ENCODE assay signal across 8 mouse cellular contexts in the genomic region with DNA sequence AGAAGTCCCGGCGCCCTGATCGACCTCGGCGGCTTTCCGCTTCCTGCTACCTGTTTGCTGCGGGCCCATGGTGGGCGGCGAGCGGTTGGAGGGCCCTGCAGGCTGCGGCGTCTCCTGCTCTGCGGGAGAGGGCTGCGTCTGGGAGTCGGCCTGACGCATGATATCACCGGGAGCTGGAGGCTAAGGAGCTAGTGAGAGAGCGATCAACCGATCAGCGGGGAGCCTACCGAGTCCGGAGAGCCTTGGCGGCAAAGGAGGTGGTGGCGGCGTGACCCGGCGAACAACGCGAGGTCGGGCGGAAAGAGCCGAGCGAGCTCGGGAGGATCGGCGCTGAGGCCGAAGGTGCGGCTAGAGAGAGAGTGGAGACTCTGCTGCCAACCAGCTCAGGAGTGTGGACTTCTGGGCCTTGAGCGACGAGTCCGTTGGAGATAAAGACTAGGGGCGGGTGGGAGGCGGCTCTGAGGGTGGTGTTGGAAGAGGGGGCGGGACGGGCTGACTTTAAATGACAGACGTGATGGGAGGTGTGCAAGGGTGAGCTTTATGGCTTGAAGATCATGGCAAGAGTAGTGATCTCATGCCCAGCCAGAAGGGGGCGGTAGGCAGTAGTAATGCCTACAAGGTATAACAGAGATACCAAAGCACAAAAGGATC. TPM values are rescaled to one million over a fixed set of nuclear protein-coding genes. Genes with fewer than 3 reads are reported as not detected.
DNase-seq lines count a peak whose midpoint lies in the region; ATAC-seq and TF ChIP-seq lines count a peak whose summit lies in the region.

A gene (minus strand): TSS at position 437 of the 651 bp plus-strand sequence.

- WGBS in forebrain, embryonic 16.5 days = 20% methylated on average over 46 of the region's 47 CpGs

- H3K4me3 ChIP-seq in ES-Bruce4 (ENCODE audit: low read depth, low read length) = peak within 1 kb of the TSS; percentile 67
- H3K4me3 ChIP-seq in forebrain, embryonic 16.5 days (replicated peaks; ENCODE audit: low read length) = peak within 1 kb of the TSS; percentile 54

- peak; percentile 25 for TF ChIP-seq CTCF in ES-Bruce4 (IDR thresholded peaks at IDR 0.05; ENCODE audit: low read depth, low read length)

- H3K4me2 ChIP-seq in forebrain, embryonic 16.5 days (ENCODE audit: low read length) = peak within 1 kb of the TSS; percentile 65

- H3K9me3 ChIP-seq in ES-Bruce4 (replicated peaks; ENCODE audit: control insufficient read depth, insufficient read depth, low read length, poor library complexity, severe bottlenecking) = no peaks in the 10 kb centered on the region
- H3K9me3 ChIP-seq in forebrain, embryonic 16.5 days (ENCODE audit: control insufficient read depth, low read length) = no peaks in the 10 kb centered on the region

- H3K4me1 ChIP-seq in ES-Bruce4 (ENCODE audit: control insufficient read depth, insufficient read depth, low read length) = no peaks in the 10 kb centered on the region
- no peaks in the 10 kb centered on the region for H3K4me1 ChIP-seq in forebrain, embryonic 16.5 days (replicated peaks; ENCODE audit: control insufficient read depth, insufficient read depth, low read length)

- TF ChIP-seq EP300 in ES-Bruce4 (IDR thresholded peaks at IDR 0.05; ENCODE audit: insufficient read depth, low read depth, low read length) = no peak

- H3K27me3 ChIP-seq in ES-Bruce4 (ENCODE audit: control insufficient read depth, insufficient read depth, low read length, poor library complexity, severe bottlenecking) = no peaks in the 10 kb centered on the region
- no peaks in the 10 kb centered on the region for H3K27me3 ChIP-seq in forebrain, embryonic 16.5 days (replicated peaks; ENCODE audit: control insufficient read depth, insufficient read depth, low read length)

- TF ChIP-seq POLR2A in ES-Bruce4 (IDR thresholded peaks at IDR 0.05; ENCODE audit: insufficient read depth, low read length) = no peak

- H3K27ac ChIP-seq in ES-Bruce4 (ENCODE audit: insufficient read depth, low read length) = no peak within 1 kb of the TSS
- H3K27ac ChIP-seq in forebrain, embryonic 16.5 days (ENCODE audit: low read length) = no peak within 1 kb of the TSS

- peak within 1 kb of the TSS; percentile 53 for H3K9ac ChIP-seq in ES-Bruce4 (ENCODE audit: low read depth, poor library complexity, severe bottlenecking)
- H3K9ac ChIP-seq in forebrain, embryonic 16.5 days (replicated peaks; ENCODE audit: low read depth, low read length) = peak within 1 kb of the TSS; percentile 69

- H3K36me3 ChIP-seq in ES-Bruce4 (ENCODE audit: control insufficient read depth, insufficient read depth, low read length, poor library complexity, severe bottlenecking) = no peaks in the 10 kb centered on the region
- no peaks in the 10 kb centered on the region for H3K36me3 ChIP-seq in forebrain, embryonic 16.5 days (ENCODE audit: control insufficient read depth, insufficient read depth)

- peak; percentile 94 for ATAC-seq in forebrain, embryonic 16.5 days
- ATAC-seq in hematopoietic stem cell, adult 5-6 weeks (replicated peaks in 1 of 2; ENCODE audit: insufficient read depth in 1 of 2, low FRiP score in 2 of 2, low TSS enrichment in 1 of 2, low read depth in 1 of 2, poor library complexity in 2 of 2, severe bottlenecking in 2 of 2) = peak; percentile 96 to 98

- DNase-seq in cerebellum, adult 11-12 months = peak; percentile 78
- peak; percentile 21 for DNase-seq in layer of hippocampus, adult 9-10 months (ENCODE audit: low spot score)
- DNase-seq in lung, adult 18-20 months = peak; percentile 6 to 20
- peak; percentile 51 for DNase-seq in ovary, postnatal 14 days (ENCODE audit: low spot score)
- DNase-seq in urinary bladder, postnatal 10 days (ENCODE audit: low spot score) = peak; percentile 12

RNA-seq across cellular contexts. Expression of the gene that starts here (rescaled TPM):
- 18.4 and 20.2 TPM in 2 replicates for polyA plus RNA-seq in ES-Bruce4 (2011; ENCODE audit: insufficient read depth, insufficient read length, low read depth, missing spikeins)
- 10.7 and 10.9 TPM in 2 replicates for polyA plus RNA-seq in forebrain, embryonic 16.5 days (2015; fragmentation: Nextera tagmentation; extraction: Ambion mirVana)
- total RNA-seq in hematopoietic stem cell, adult 5-6 weeks (2017) = 5.9 and 8.1 TPM in 2 replicates

Comparison
In these comparisons a context has a peak if more than half of its experiments do, and no peak if none do; other contexts are left out.
1. DNase-seq: peak in every context shown above with its lines; median percentile 78 in cerebellum, adult 11-12 months; 51 in ovary, postnatal 14 days; 21 in layer of hippocampus, adult 9-10 months; 13 in lung, adult 18-20 months; 12 in urinary bladder, postnatal 10 days.